Mouse (Mus musculus): Measurements from ENCODE around the gene Enpp6. TPM values are rescaled to one million over a fixed set of nuclear protein-coding genes. Genes with fewer than 3 reads are reported as not detected.
"Not testable (repeated sequence)": the region's sequence is repeated elsewhere in the genome, so short reads cannot be mapped to it uniquely, and the experiment has no call there.

Enpp6 gene
- polyA plus RNA-seq, 1 experiment from 2014 or later = 1.1 TPM

GRCm38 (mm10) chr8:47024612-47025011 lies 37.9 kb downstream of the Enpp6 start:
- H3K9ac ChIP-seq (ENCODE audit: low read length) = no peak overlapping the region
- H3K27me3 ChIP-seq (ENCODE audit: control insufficient read depth, insufficient read depth, low read depth, low read length) = no peaks in the 10 kb centered on the region
- 62% methylated on average over 4 of the region's 4 CpGs for WGBS
- no peaks in the 10 kb centered on the region for H3K9me3 ChIP-seq (ENCODE audit: control insufficient read depth, low read length)
- peaks cover 3% of the 10 kb centered on the region; the same call in 1 of the 2 replicates for H3K4me1 ChIP-seq (replicated peaks; ENCODE audit: control insufficient read depth, insufficient read depth, low read length)
- H3K36me3 ChIP-seq (ENCODE audit: control insufficient read depth, insufficient read depth, low read length) = no peaks in the 10 kb centered on the region
- no peak overlapping the region for H3K27ac ChIP-seq (ENCODE audit: low read length)
- ATAC-seq (ENCODE audit: low read depth) = no peak
- H3K4me3 ChIP-seq (ENCODE audit: low read length) = no peak overlapping the region
- H3K4me2 ChIP-seq (ENCODE audit: low read depth, low read length) = no peak overlapping the region

- ATAC-seq (ENCODE audit: low read depth) = no peak
- Histone ChIP-seq H3K9me3 (ENCODE audit: control insufficient read depth, low read length) (no peaks in the 10 kb centered on the region), H3K9ac (ENCODE audit: low read length) (no peak overlapping the region), H3K4me3 (ENCODE audit: low read length) (no peak overlapping the region), H3K4me1 (replicated peaks; ENCODE audit: control insufficient read depth, insufficient read depth, low read length) (no peaks in the 10 kb centered on the region), H3K4me2 (ENCODE audit: low read depth, low read length) (no peak overlapping the region), H3K27me3 (ENCODE audit: control insufficient read depth, insufficient read depth, low read depth, low read length) (no peaks in the 10 kb centered on the region), H3K27ac (ENCODE audit: low read length) (no peak overlapping the region), H3K36me3 (ENCODE audit: control insufficient read depth, insufficient read depth, low read length) (no peaks in the 10 kb centered on the region)
- 69% methylated on average over 10 of the region's 10 CpGs for WGBS
These were observed 40.3 kb downstream of the Enpp6 start for GRCm38 (mm10) chr8:47026841-47027490.

GRCm38 (mm10) chr8:47028474-47028873 lies 41.8 kb downstream of the Enpp6 start:
- no peaks in the 10 kb centered on the region for H3K27me3 ChIP-seq (ENCODE audit: control insufficient read depth, insufficient read depth, low read depth, low read length)
- no peak for ATAC-seq (ENCODE audit: low read depth)
- H3K9me3 ChIP-seq (ENCODE audit: control insufficient read depth, low read length) = no peaks in the 10 kb centered on the region
- H3K27ac ChIP-seq (ENCODE audit: low read length) = no peak overlapping the region
- no peak overlapping the region for H3K4me2 ChIP-seq (ENCODE audit: low read depth, low read length)
- H3K4me3 ChIP-seq (ENCODE audit: low read length) = no peak overlapping the region
- H3K36me3 ChIP-seq (ENCODE audit: control insufficient read depth, insufficient read depth, low read length) = no peaks in the 10 kb centered on the region
- H3K9ac ChIP-seq (ENCODE audit: low read length) = no peak overlapping the region
- no peaks in the 10 kb centered on the region for H3K4me1 ChIP-seq (replicated peaks; ENCODE audit: control insufficient read depth, insufficient read depth, low read length)
- WGBS = 78% methylated on average over 6 of the region's 6 CpGs

GRCm38 (mm10) chr8:47030321-47030720 lies 43.6 kb downstream of the Enpp6 start:
- 91% methylated on average over 19 of the region's 19 CpGs for WGBS
- H3K4me1 ChIP-seq (replicated peaks; ENCODE audit: control insufficient read depth, insufficient read depth, low read length) = no peaks in the 10 kb centered on the region
- no peak for ATAC-seq (ENCODE audit: low read depth)
- H3K9ac ChIP-seq (ENCODE audit: low read length) = no peak overlapping the region
- H3K4me2 ChIP-seq (ENCODE audit: low read depth, low read length) = no peak overlapping the region
- no peak overlapping the region for H3K27ac ChIP-seq (ENCODE audit: low read length)
- H3K9me3 ChIP-seq (ENCODE audit: control insufficient read depth, low read length) = no peaks in the 10 kb centered on the region
- no peaks in the 10 kb centered on the region for H3K36me3 ChIP-seq (ENCODE audit: control insufficient read depth, insufficient read depth, low read length)
- H3K4me3 ChIP-seq (ENCODE audit: low read length) = no peak overlapping the region
- H3K27me3 ChIP-seq (ENCODE audit: control insufficient read depth, insufficient read depth, low read depth, low read length) = no peaks in the 10 kb centered on the region

- no peak overlapping the region for H3K27ac ChIP-seq (ENCODE audit: low read length)
- WGBS = 73% methylated on average over 7 of the region's 7 CpGs
- H3K4me3 ChIP-seq (ENCODE audit: low read length) = no peak overlapping the region
- no peaks in the 10 kb centered on the region for H3K4me1 ChIP-seq (replicated peaks; ENCODE audit: control insufficient read depth, insufficient read depth, low read length)
- ATAC-seq (ENCODE audit: low read depth) = no peak
- H3K9ac ChIP-seq (ENCODE audit: low read length) = no peak overlapping the region
- no peak overlapping the region for H3K4me2 ChIP-seq (ENCODE audit: low read depth, low read length)
- H3K27me3 ChIP-seq (ENCODE audit: control insufficient read depth, insufficient read depth, low read depth, low read length) = no peaks in the 10 kb centered on the region
- no peaks in the 10 kb centered on the region for H3K36me3 ChIP-seq (ENCODE audit: control insufficient read depth, insufficient read depth, low read length)
- H3K9me3 ChIP-seq (ENCODE audit: control insufficient read depth, low read length) = no peaks in the 10 kb centered on the region
These were observed 45.4 kb downstream of the Enpp6 start for GRCm38 (mm10) chr8:47032081-47032480.

GRCm38 (mm10) chr8:47033976-47034375 lies 47.3 kb downstream of the Enpp6 start:
- Histone ChIP-seq H3K27ac (ENCODE audit: low read length) (no peak overlapping the region), H3K4me1 (replicated peaks; ENCODE audit: control insufficient read depth, insufficient read depth, low read length) (no peaks in the 10 kb centered on the region)

GRCm38 (mm10) chr8:47036501-47036900 lies 49.8 kb downstream of the Enpp6 start:
- H3K9ac ChIP-seq (ENCODE audit: low read length) = no peak overlapping the region
- H3K4me2 ChIP-seq (ENCODE audit: low read depth, low read length) = no peak overlapping the region
- no peaks in the 10 kb centered on the region for H3K4me1 ChIP-seq (replicated peaks; ENCODE audit: control insufficient read depth, insufficient read depth, low read length)
- H3K36me3 ChIP-seq (ENCODE audit: control insufficient read depth, insufficient read depth, low read length) = no peaks in the 10 kb centered on the region
- no peak overlapping the region for H3K27ac ChIP-seq (ENCODE audit: low read length)
- no peak for ATAC-seq (ENCODE audit: low read depth)
- no peaks in the 10 kb centered on the region for H3K9me3 ChIP-seq (ENCODE audit: control insufficient read depth, low read length)
- no peaks in the 10 kb centered on the region for H3K27me3 ChIP-seq (ENCODE audit: control insufficient read depth, insufficient read depth, low read depth, low read length)
- H3K4me3 ChIP-seq (ENCODE audit: low read length) = no peak overlapping the region
- 78% methylated on average over 8 of the region's 8 CpGs for WGBS

More at GRCm38 (mm10) chr8:47033976-47034375, 47.3 kb downstream of the Enpp6 start:
- ATAC-seq (ENCODE audit: low read depth) = no peak
- H3K27me3 ChIP-seq (ENCODE audit: control insufficient read depth, insufficient read depth, low read depth, low read length) = no peaks in the 10 kb centered on the region
- 69% methylated on average over 4 of the region's 4 CpGs for WGBS
- no peak overlapping the region for H3K4me3 ChIP-seq (ENCODE audit: low read length)
- no peak overlapping the region for H3K9ac ChIP-seq (ENCODE audit: low read length)
- no peaks in the 10 kb centered on the region for H3K9me3 ChIP-seq (ENCODE audit: control insufficient read depth, low read length)
- no peak overlapping the region for H3K4me2 ChIP-seq (ENCODE audit: low read depth, low read length)
- no peaks in the 10 kb centered on the region for H3K36me3 ChIP-seq (ENCODE audit: control insufficient read depth, insufficient read depth, low read length)

GRCm38 (mm10) chr8:47037405-47037804 lies 50.7 kb downstream of the Enpp6 start:
- no peak overlapping the region for H3K9ac ChIP-seq (ENCODE audit: low read length)
- no peaks in the 10 kb centered on the region for H3K27me3 ChIP-seq (ENCODE audit: control insufficient read depth, insufficient read depth, low read depth, low read length)
- no peaks in the 10 kb centered on the region for H3K9me3 ChIP-seq (ENCODE audit: control insufficient read depth, low read length)
- no peak overlapping the region for H3K4me2 ChIP-seq (ENCODE audit: low read depth, low read length)
- WGBS = 61% methylated on average over 5 of the region's 5 CpGs
- no peaks in the 10 kb centered on the region for H3K36me3 ChIP-seq (ENCODE audit: control insufficient read depth, insufficient read depth, low read length)
- H3K27ac ChIP-seq (ENCODE audit: low read length) = no peak overlapping the region
- no peak for ATAC-seq (ENCODE audit: low read depth)
- H3K4me3 ChIP-seq (ENCODE audit: low read length) = no peak overlapping the region
- H3K4me1 ChIP-seq (replicated peaks; ENCODE audit: control insufficient read depth, insufficient read depth, low read length) = no peaks in the 10 kb centered on the region

GRCm38 (mm10) chr8:47040215-47040614 lies 53.5 kb downstream of the Enpp6 start:
- H3K4me1 ChIP-seq (replicated peaks; ENCODE audit: control insufficient read depth, insufficient read depth, low read length); ATAC-seq (ENCODE audit: low read depth); H3K9me3 ChIP-seq (ENCODE audit: control insufficient read depth, low read length); H3K4me2 ChIP-seq (ENCODE audit: low read depth, low read length); H3K36me3 ChIP-seq (ENCODE audit: control insufficient read depth, insufficient read depth, low read length); H3K4me3 ChIP-seq (ENCODE audit: low read length); H3K27me3 ChIP-seq (ENCODE audit: control insufficient read depth, insufficient read depth, low read depth, low read length); H3K27ac ChIP-seq (ENCODE audit: low read length); H3K9ac ChIP-seq (ENCODE audit: low read length): not testable (repeated sequence)
- WGBS = 94% methylated on average over 3 of the region's 4 CpGs

- no peaks in the 10 kb centered on the region for H3K27me3 ChIP-seq (ENCODE audit: control insufficient read depth, insufficient read depth, low read depth, low read length)
- 61% methylated on average over 4 of the region's 4 CpGs for WGBS
- no peak overlapping the region for H3K4me3 ChIP-seq (ENCODE audit: low read length)
- H3K4me2 ChIP-seq (ENCODE audit: low read depth, low read length) = no peak overlapping the region
- no peak overlapping the region for H3K27ac ChIP-seq (ENCODE audit: low read length)
- H3K4me1 ChIP-seq (replicated peaks; ENCODE audit: control insufficient read depth, insufficient read depth, low read length) = 0 out of 2 replicates have a peak, but pooled peaks cover 3% of the 10 kb centered on the region
- no peaks in the 10 kb centered on the region for H3K36me3 ChIP-seq (ENCODE audit: control insufficient read depth, insufficient read depth, low read length)
- H3K9ac ChIP-seq (ENCODE audit: low read length) = no peak overlapping the region
- H3K9me3 ChIP-seq (ENCODE audit: control insufficient read depth, low read length) = no peaks in the 10 kb centered on the region
- ATAC-seq (ENCODE audit: low read depth) = no peak
These were observed 59.7 kb downstream of the Enpp6 start for GRCm38 (mm10) chr8:47046340-47046739.
